Mouse (Mus musculus) retina, adult 2 months (tissue): ENCODE results near the gene Ptp4a2.
"Not testable (repeated sequence)": the region's sequence is repeated elsewhere in the genome, so short reads cannot be mapped to it uniquely, and the experiment has no call there.

Experiments used
- DNase-seq: peaks from one replicate; pipeline ENCODE4 v3.0.0-alpha.2; 2012; ENCODE audit warnings: low read depth, low spot score

Gene Ptp4a2

DNA sequence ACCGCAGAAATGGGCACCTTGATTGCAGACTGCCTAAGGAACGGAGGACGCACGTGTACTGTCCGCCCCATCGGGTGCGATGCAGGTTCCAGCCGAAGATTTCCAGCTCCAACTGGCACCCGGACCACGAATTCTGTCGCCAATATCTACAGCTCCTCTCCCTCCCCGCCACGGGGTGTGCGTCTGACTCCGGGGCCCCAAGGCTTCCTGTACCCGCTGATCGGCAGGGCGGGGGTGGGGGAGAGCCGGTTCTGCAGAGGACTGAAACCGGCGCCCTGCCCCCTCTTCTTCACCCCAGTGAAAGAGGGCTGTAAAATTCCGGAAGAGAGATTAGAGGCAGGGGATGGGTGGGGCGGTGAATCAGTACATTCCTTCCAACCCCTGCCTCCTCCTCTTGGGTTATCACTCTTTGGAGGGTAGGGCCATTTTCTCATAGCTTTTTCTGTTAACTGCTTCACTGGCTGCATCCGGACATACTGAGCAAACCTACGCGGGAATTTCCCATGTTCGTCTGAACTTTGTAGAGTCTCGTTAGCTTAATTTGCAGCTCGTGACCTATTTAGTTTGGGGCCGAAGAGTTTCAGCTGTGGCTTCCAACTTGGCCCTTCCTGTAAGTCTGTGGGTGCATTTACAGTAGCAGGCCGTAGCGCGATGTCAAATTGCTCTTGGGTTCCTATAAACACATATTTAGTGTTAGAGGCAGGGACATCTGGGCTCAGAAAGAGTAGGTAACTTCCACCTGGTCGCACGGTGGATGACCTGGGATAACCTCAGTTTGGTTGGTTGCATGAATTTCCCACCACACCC lies at the start of gene Ptp4a2:
TSS of gene Ptp4a2 (plus strand) at position 422 of the 807 bp plus-strand sequence.
- DNase-seq, result no peak

DNA sequence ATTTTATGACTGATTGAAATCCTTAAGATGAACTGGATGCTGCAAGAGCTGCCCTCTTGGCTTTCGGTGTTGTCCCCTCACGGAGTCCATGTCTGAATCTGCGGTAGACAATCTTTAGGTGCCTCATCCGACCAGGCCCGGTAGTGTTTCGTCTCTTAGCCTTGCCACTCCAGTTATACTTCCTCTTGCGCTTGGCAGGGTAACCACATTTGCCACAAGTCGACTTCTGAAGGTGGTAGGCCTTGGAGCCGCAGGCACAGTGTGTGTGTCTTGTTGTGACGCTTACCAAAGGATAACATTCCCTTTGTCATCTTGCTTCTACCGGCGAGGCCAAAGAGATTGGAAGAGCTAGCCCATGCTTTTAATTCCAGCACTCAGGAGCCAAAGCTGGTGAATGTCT lies 49.4 kb upstream of the Ptp4a2 start:
- no peak for DNase-seq

DNA sequence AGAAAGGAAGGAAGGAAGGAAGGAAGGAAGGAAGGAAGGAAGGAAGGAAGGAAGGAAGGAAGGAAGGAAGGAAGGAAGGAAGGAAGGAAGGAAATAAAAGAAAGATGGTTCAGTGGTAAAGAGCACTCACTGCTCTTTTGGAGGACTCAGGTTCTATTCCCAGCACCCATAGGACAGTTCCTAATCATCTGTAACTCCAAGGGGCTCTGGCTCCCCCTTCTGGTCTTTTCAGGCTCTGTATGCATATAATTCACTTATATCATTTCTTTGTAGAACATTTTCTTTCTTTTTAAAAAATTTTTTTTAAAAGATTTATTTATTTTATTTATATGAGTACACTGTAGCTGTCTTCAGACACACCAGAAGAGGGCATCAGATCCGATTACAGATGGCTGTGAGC lies 48.5 kb upstream of the Ptp4a2 start:
- DNase-seq, result not testable (repeated sequence)

DNA sequence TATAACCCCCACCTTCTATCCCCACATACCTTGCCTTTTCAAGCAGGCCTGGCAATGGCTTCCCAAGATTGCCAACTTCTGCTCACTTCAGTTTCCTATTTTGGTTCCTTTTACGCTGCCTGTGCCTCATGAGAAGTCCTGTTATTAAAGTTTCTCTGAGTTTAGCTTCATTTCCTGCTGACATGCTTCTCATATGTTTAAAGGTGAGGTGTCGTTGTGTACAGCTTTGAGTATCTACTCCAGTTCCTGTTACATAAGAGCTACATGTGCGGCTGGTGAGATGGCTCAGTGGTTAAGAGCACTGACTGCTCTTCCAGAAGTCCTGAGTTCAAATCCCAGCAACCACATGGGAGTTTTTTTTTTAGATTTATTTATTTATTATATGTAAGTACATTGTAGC lies 45.7 kb upstream of the Ptp4a2 start:
- DNase-seq, result no peak

DNA sequence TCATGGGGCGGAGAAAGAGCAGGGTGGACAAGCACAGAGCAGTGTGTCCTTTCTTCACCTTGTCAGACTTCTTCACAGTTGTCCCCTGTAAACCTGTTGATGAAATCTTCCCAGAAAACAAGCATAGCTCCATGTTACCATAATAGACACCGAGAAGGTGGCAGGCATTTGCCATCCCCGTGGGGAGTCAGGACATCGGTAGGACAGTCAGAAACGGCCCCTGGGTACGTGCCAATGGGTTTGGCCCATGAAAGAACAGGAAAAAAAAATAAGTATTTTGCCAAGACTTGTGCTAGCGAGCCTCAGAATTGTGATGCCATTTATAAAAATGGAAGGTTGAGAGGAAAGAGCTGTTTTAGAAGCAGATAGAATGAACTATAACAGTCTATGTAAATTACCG lies 43.2 kb upstream of the Ptp4a2 start:
- DNase-seq, result no peak

DNA sequence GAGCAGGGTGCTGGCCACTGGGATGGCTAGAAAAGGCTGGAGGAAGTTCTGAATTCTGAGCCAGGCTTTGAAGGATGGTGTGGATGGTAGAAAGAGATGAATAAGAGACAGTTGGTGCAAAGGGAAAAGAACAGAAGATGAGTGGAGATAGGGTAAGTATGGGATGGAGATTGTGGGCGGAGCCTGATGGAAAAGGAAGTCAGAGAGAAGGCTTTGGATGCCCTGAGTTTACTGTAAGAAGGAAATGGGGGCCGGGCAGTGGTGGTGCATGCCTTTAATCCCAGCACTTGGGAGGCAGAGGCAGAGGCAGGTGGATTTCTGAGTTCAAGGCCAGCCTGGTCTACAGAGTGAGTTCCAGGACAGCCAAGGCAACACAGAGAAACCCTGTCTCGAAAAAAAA lies 42.3 kb upstream of the Ptp4a2 start:
- not testable (repeated sequence) for DNase-seq

DNA sequence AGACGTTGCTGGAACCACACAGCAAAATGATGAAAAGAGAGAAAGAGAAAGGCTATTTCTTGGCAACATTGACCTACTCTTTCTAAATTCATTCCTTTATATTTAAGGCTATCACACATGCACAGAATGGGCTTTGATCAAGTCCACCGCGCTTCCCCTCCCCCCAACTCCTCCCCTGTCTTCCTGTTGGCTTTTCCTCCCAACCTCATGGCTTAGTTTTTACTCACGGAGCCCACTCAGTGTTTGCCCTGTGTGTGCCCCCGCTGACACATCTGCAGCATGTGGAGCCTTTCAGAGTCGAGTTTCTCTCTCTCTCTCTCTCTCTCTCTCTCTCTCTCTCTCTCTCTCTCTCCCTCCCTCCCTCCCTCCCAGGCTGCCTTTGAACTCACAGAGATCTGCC lies 40.4 kb upstream of the Ptp4a2 start:
- DNase-seq, result no peak

DNA sequence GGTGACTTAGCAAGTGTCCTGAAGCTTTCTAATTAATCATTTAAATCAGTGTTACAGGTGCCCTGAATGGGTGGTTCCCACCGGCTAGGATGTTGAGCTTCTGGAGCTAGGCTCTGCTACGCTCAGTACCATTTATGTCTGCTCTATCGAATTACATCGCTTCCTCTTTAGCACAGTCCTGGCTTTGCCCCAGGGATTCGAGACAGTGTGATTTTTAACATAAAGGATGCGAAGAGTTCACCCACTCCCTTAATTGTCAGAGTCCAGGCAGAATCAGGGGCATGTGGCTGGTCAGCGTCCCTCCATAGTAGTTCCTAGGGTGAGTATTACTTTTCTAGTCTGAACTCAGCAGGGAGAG lies 39.7 kb upstream of the Ptp4a2 start:
- no peak for DNase-seq

DNA sequence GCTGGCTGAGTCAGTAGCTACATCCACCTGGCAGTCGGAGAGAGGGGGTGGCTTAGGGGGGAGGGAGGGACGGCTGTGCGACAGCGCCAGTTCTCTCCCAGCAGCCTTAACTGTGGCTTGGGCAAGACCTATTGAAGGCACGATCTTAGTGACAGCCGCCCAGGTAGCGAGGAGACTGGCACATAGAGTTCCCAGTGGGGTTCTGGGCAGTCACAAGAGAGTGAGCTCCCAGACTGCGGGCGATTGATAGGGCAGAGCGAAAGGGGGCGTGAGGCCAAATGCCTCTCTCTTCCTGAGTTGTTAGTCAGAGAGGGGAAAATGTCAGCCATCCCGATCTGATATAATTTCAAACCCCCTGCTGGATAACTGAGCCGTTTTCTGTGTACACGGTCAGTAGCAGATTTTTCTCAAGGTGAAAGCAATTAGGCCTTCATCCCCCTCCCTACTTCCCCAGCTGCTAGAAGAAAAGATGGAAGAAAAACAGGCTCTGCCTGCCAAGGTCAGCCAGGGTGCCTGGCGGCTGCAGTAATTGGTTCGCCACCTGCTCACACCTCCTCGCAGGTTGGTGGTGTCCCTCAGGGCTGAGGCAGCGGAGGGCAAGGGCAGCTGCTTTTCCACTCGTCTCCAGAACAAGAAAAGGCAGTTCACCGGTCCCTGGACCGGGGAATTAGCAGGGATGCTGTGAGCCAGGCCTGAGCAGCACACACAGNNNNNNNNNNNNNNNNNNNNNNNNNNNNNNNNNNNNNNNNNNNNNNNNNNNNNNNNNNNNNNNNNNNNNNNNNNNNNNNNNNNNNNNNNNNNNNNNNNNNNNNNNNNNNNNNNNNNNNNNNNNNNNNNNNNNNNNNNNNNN lies 39.1 kb upstream of the Ptp4a2 start:
- no peak for DNase-seq

DNA sequence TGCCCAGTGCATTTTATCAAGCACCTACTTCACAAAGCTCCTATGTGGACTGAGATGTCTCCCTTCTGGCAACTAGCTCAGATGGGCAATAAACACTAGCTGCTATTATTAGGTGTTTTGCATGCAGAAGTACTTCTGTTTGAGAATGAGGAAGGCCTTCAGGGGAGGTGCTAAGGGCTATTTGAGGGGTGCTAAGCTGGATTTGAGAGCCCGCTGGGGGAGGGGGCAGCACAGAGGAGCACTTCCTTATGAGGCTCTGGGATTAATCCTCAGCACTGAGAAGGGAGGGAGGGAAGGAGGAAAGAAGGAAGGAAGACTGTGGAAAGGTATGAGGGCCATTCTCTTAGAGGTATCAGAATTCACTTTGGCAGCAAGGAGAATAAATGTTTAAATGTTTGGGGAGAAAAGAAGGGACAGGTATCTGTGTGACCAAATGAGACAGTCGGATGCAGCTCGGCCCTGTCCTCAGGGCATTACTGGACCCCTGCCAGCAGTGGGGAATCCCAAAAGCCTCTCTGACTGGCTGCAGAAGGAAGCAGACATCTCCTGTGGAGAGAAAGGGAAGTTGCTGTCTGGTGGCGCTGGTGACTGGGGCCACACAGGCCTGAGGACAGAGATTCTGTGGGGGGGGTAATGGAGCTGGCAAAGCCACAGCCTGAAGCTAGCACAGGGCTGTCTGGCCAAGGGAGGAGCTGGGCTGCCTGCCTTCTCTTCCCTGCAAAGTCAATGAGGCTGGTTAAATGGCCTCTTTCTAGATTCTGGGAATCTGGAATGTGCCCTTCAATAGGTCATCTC lies 28.9 kb upstream of the Ptp4a2 start:
- DNase-seq, result peak; percentile 64

DNA sequence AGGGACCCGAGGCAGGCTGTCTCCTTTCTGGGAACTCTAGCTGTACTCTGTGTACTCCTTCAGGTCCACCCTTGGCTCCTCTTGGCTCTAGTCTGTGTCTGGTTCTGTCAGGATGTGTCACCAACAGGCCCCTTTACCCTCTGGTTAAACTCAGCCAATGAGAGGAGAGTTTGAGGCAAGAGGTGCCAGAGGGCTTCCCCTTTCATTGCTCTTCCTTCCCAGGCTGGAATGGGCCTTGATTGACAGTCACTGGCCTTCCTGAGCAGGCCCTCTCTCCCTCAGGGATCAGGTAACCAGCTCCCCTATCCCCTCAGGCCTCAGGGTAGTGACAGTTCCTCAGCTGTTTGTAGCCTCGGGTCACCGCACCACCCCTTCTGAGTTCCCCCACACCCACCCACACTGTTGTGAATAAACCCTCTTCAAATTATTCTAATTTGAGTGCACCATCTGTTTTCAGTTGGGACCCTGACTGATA lies 28.1 kb upstream of the Ptp4a2 start:
- DNase-seq, result no peak

DNA sequence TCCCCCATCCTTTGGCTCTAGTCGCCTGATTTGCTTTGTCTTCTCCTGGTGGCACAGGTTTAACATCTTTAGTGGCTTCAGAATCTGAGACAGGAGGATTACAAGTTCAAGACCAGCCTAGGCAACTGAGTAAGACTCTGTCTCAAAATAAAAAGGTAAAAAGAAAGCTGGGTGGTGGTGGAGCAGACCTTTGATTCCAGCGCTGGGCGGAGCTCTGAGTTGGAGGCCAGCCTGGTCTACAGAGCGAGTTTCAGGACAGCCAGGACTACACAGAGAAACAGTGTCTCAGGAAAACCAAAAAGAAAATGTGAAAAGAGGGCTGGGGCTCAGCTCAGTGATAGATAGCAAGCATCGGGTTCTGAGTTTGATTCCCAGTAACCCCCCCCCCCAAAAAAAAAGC lies 27.5 kb upstream of the Ptp4a2 start:
- no peak for DNase-seq

DNA sequence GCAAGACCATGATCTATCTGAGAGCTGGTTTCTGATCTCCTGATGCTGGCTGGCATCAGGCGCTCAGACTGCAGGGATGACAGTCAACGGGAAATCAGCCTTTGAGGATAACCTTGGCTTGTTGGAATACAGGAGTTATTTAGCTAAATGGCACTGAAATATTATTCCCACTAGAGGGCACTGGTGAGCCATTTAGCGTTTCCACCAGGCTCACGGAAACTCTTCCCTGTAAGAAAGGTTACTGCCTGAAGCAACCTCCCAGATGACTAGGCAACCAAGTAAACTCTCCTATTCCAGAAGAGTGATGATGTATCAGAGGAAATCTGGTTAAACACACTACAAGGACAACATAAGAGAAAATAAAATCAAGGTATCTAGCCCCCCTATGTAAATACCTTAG lies 25.8 kb upstream of the Ptp4a2 start:
- peak; percentile 77 for DNase-seq

DNA sequence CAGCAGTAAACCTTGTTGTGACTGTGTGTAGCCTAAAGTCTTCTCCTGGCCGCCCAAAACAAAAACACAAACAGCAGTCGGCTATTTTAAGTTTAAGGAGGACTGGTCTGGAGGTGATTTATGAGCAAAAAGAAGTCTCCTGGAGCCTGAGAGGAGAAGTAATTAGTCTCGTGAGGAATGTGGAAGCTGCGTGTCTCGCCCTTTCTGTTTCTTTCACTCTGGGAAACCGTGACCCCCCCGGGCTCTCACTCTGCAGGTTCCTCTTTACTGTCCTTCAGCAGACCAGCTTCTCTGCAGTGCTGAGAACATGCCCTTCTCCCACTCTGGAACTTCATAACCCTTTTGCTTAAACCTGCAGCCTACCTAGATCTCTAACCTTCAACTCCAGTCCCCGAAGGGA lies 22.3 kb upstream of the Ptp4a2 start:
- no peak for DNase-seq

DNA sequence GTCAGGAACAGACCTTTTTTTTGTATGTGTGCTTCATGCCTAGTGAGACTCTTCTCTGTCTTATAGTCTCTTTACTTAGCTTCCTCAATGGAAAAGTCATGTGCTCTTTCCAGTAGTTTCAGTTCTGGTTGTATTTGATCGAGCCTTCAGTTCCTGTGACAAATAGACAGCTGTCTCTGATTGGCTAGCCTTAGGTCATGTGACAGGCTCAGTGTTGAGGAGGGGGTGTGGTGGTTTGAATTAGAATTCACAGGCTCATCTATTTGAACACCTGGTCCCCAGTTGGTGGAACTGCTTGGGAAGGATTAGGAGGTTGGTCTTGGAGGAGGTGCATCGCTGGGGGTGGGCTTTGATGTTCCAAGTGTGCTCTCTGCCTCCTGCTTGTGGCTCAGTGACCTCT lies 21.4 kb upstream of the Ptp4a2 start:
- DNase-seq, result no peak

DNA sequence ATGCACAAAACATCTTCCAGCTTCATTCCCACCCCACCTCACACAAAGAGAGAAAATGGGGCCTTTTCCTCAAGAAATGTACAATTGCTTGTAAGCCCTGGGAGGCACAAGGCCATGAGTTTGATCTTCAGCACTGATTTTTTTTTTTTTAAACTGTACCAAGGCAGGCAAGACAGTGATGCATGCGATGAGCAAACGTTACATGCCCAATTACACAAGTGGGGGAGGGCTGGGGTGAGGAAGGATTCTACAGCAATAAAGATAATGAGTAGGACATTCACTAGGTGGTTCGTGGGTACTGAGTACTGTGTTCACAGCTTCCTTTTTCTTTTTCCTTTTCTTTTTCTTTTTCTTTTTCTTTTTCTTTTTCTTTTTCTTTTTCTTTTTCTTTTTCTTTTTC lies 20.5 kb upstream of the Ptp4a2 start:
- DNase-seq, result no peak

DNA sequence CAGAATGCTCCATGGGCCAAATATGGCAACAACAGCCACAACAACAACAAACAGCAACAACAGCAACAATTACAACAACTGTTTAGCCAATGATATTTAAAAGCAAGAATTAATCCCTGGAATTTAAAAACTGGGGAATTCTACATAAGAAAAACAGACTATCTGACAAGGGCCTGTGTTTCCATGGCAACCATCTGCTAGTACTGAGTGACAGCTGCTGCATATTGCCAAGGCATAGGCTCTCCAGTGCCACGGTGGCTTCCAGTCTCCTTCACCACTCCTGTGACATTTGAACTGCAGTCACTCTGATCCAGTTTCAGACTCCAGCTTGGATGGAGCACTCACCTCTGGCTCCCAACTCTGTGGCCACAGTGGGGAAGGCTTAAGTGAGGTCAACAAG lies 19.6 kb upstream of the Ptp4a2 start:
- no peak for DNase-seq

DNA sequence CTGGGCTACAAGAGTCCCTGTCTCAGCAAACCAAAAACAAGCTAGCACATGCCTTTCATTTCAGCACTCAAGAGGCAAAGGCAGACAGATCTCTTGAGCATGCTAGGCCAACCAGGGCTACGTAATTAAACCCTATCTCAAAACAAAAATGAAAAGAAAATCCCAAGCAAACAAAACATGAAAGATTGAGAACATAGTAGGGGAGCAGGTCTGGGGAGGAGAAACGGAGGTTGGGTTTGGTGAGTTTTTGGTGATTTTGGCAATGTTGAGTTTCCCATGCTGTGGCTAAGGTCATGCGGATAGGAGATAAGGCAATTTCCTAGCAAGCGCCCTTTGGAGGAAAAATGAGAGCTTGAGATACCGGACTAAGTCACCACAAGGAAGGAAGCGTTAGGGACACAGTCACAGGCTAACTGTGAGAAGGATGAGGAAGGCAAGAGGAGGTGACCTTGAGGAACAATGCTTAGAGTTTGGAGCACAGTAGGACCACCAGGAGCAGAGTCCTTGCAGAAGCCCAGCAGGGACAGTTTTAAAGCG lies 18.3 kb upstream of the Ptp4a2 start:
- no peak for DNase-seq

DNA sequence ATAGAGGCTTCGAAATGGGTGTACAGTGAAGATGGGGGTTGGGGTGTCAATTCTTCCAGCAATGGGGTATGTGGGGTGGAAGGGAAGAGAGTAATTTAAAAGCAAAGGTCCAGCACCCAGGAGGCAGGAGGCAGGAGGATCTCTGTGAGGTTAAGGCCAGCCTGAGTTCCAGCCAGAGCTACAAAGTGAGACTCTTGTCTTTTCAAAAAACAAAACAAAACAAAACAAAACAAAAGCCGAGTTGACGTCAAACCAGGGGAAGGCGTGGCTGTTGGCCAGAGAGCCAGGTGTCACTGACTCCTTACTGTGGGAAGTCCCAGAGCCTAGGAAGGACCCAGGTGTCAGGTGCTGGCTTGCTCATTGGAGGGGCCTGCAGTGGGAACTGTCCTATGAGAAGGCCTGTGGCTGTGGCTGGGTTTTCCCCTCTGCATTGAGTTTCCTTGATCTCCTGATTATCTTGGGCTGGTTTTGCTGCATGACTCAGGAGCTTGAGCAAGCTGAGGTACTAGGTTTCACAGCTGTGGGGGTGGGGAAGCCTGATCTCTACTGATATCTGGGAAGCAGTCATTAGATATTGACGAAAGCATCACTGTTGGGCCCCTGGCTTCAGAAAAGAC lies 17.2 kb upstream of the Ptp4a2 start:
- DNase-seq, result no peak

DNA sequence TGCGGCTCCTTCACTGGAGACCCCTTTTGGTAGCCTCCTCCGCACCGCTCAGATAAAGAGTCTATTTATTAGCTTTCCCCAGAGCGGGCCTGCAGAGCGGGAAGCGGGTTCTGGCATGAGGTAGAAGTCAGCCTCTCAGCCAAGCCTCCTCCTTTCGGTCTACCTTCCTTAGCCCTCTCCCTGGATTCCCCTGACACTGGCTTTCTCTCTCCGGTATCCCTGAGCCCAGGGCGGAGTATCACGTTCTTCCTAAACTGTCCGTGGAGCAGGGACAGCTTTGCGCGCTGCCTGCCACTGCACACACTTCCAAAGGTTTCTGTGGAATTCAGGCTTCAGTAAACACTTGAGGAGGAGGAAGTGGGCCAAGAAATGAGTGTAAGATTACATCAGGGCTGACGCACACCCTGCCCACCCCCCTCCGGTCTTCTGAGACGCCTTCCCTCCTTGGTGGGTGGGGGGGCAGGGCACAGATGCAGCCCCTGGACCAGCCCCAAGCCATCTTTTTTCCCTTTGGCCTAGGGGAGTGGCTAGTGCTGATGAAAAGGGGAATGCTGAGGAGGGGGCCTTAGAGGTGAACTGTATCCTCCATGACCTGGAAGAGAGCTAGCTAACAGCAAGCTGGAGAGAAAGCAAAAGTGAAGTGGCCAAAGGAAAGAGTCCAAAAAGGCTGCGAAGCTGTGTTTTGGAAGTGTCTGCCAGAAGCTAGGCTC lies 15.7 kb upstream of the Ptp4a2 start:
- no peak for DNase-seq

DNA sequence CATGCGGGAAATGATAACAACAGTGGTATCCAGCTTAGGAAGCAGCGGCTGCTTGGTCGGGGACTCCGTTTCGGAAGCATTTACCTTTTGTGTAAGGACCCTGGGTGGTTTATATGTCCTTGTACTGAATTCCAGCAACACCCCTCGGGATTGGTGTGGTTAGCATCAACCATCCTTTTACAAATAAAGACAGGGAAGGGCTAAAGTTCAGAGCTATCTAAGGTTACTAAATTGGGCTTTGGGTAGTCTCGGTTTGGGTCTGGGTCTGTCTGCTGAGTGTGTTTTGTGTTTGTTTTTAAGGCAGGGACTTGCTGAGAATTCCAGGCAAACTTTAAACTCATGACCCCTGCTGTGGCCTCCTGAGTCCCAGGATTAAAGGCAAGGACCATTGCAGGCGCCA lies 15.2 kb upstream of the Ptp4a2 start:
- DNase-seq, result no peak
